Mouse (Mus musculus) kidney, adult 2 months (tissue): Measurements from ENCODE around the gene Sowahb. TPM values are rescaled to one million over a fixed set of nuclear protein-coding genes. Genes with fewer than 3 reads are reported as not detected.

Experiments used
- DNase-seq: peaks from one replicate; pipeline ENCODE4 v3.0.0; 2021
- H3K27ac ChIP-seq: fragments of 200-500 bp; 2 replicates; pipeline ENCODE4 v1.5.1; 2012; ENCODE audit warnings: low read depth, low read length, control low read depth, inconsistent platforms; ENCODE audit not compliant: insufficient read depth
- H3K27me3 ChIP-seq: fragments of 200-500 bp; replicated peaks from 2 replicates; pipeline ENCODE4 v1.6.1; 2012; ENCODE audit warnings: mild to moderate bottlenecking, moderate library complexity, low read length, inconsistent platforms; ENCODE audit not compliant: control insufficient read depth, insufficient read depth
- H3K36me3 ChIP-seq: fragments of 200-500 bp; 2 replicates; pipeline ENCODE4 v1.6.1; 2012; ENCODE audit warnings: mild to moderate bottlenecking, moderate library complexity, low read length, inconsistent platforms; ENCODE audit not compliant: control insufficient read depth, insufficient read depth
- H3K4me1 ChIP-seq: fragments of 200-500 bp; 2 replicates; pipeline ENCODE4 v1.6.1; 2011; ENCODE audit warnings: low read length; ENCODE audit not compliant: control insufficient read depth, insufficient read depth
- H3K4me3 ChIP-seq: fragments of 200-500 bp; 2 replicates; pipeline ENCODE4 v1.5.1; 2011; ENCODE audit warnings: mild to moderate bottlenecking, low read depth, low read length, control low read depth; ENCODE audit not compliant: insufficient read depth
- CTCF ChIP-seq: fragments of 200-500 bp; conservative IDR thresholded peaks from 2 replicates; pipeline ENCODE4 v1.5.1; 2011; ENCODE audit warnings: low read depth, mild to moderate bottlenecking, control low read depth, low read length, moderate library complexity, mixed read lengths; ENCODE audit not compliant: insufficient read depth, insufficient read length
- POLR2A ChIP-seq: fragments of 200-500 bp; IDR thresholded peaks from one replicate; pipeline ENCODE4 v1.6.1; 2011; ENCODE audit warnings: low read depth, low read length, control low read depth
- WGBS: fragments of 180-500 bp; shearing (Covaris S2); methylation state at CpG from one replicate; pipeline ENCODE4 v1.1.7; 2018; 5-methylcytosine and 5-hydroxymethylcytosine counted together
- polyA plus RNA-seq: library from polyadenylated mRNA; depleted of rRNA; stranded (reverse); fragments of >200 nt; gene quantifications from 2 replicates; pipeline ENCODE4 v1.2.3, GENCODE M21; 2012

Sowahb gene
- polyA plus RNA-seq, 1 experiment, result 7.8 TPM

DNA sequence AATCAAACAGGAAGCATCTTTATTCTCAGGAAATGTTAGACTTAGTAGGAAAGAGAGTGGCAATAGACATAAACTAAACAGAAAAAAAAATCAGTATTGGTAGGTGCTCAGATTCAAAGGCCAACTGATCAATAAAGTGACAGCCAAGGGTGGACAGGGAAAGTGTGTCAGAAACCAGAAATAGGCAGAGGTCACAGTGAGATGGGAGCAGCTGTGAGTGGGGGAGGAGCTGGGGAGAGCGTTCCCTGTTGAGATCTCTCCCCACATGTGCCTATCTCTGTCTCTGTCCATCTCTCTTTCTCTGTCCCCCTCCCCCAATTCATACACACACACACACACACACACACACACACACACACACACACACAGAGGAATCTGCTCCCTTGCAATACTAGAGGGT is 5.1 kb upstream of the Sowahb start:
- TF ChIP-seq POLR2A (no peak), CTCF (no peak)
- Histone ChIP-seq H3K27me3 (no peaks in the 10 kb centered on the region), H3K27ac (no peak overlapping the region), H3K36me3 (no peaks in the 10 kb centered on the region), H3K4me3 (no peak overlapping the region), H3K4me1 (no peaks in the 10 kb centered on the region)
- WGBS, result 93% methylated on average over 1 of the region's 1 CpGs
- no peak for DNase-seq

DNA sequence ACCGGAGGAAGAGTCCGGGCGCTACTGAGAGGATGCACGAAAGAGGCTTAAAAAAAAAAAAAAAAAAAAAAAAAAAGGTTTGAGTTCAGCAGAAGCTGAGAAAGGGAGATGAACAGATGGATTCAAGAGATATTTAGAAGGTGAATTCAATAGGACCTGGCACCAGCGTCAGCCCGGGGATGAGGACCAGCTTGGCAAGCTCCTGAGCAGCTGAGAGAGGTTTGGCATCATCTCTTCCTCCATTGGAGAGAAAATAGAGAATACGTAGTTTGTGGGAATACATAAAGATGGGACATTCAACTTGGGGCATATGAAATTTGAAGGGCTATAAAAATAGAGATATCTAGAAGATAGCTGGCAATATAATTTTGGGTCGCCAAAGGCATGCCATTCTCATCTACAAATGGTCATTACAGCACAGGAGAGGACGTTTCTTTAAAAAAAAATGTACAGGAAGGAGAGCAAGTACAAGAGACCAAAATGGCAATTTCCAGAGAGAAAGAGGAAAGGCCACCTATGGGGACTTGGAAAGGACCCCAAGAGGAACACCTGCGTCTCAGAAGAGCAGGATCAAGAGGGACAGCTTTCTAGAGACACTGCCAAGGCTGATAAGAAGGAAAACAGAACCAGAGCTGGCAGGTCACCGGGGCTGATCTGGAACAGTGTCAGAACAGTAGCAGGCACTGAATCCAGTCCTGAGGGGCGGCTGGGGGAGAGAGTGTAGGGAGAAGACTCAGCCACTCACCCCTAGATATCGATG is 3.8 kb upstream of the Sowahb start:
- Histone ChIP-seq H3K4me3 (no peak overlapping the region), H3K36me3 (no peaks in the 10 kb centered on the region), H3K27me3 (no peaks in the 10 kb centered on the region), H3K27ac (no peak overlapping the region), H3K4me1 (peaks cover 1% of the 10 kb centered on the region; the same call in 1 of the 2 replicates)
- 77% methylated on average over 13 of the region's 13 CpGs for WGBS
- DNase-seq, result no peak
- TF ChIP-seq POLR2A, result no peak
- TF ChIP-seq CTCF, result no peak

DNA sequence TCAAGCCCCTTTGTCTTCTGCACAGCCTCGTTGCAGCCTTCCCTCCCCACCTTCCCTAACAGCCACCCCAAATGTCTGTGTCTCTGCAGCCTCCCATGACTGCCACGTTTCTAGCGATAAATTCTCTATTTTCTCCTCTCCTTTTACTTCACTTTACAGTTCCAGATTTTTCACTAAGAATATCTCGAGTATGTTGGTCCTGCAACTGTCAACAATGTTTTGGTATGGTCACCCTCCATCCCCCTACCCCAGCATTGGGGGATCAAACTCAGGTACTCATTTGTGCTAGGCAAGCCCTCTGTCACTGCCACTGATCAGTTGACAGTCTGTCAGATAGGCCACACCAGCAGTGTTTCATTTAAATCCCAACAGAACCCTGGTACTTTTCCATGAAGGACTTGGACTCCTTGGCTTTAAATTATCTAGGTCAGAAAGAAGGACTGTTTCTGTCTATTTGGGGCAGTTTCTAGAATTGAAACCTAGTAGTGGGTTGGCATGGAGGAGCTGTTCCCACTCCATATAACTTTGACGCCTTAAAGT is 1.6 kb upstream of the Sowahb start:
- TF ChIP-seq CTCF (no peak), POLR2A (no peak)
- Histone ChIP-seq H3K4me3 (no peak overlapping the region), H3K27ac (no peak overlapping the region), H3K27me3 (no peaks in the 10 kb centered on the region), H3K4me1 (peaks cover 24% of the 10 kb centered on the region), H3K36me3 (no peaks in the 10 kb centered on the region)
- DNase-seq, result no peak
- 72% methylated on average over 5 of the region's 5 CpGs for whole genome bisulfite sequencing

DNA sequence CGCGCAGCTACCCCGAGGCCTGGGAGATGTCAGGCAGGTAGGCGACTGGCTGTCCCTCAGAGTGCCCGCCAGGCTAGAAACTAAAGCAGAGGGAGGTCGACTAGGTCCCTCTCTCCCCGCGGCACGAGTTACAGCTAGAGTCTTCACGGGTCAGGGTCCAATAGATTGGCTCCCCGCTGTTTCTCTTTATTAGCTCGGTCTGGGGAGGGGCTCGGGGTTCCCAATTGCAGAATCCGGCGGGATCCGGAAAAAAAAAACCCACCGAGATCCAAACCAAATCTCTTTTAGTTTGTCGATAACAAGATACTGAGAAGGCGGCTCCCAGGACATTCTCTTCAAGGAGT is 521 bp upstream of the Sowahb start:
- 6% methylated on average over 19 of the region's 19 CpGs for WGBS
- DNase-seq, result no peak
- H3K27me3 ChIP-seq, result no peaks in the 10 kb centered on the region
- no peak for TF ChIP-seq POLR2A
- TF ChIP-seq CTCF, result no peak
- peak overlapping the region; percentile 49; the same call in 1 of the 2 replicates for H3K27ac ChIP-seq
- H3K36me3 ChIP-seq, result no peaks in the 10 kb centered on the region
- peak overlapping the region; percentile 78 for H3K4me3 ChIP-seq
- peaks cover 24% of the 10 kb centered on the region for H3K4me1 ChIP-seq

DNA sequence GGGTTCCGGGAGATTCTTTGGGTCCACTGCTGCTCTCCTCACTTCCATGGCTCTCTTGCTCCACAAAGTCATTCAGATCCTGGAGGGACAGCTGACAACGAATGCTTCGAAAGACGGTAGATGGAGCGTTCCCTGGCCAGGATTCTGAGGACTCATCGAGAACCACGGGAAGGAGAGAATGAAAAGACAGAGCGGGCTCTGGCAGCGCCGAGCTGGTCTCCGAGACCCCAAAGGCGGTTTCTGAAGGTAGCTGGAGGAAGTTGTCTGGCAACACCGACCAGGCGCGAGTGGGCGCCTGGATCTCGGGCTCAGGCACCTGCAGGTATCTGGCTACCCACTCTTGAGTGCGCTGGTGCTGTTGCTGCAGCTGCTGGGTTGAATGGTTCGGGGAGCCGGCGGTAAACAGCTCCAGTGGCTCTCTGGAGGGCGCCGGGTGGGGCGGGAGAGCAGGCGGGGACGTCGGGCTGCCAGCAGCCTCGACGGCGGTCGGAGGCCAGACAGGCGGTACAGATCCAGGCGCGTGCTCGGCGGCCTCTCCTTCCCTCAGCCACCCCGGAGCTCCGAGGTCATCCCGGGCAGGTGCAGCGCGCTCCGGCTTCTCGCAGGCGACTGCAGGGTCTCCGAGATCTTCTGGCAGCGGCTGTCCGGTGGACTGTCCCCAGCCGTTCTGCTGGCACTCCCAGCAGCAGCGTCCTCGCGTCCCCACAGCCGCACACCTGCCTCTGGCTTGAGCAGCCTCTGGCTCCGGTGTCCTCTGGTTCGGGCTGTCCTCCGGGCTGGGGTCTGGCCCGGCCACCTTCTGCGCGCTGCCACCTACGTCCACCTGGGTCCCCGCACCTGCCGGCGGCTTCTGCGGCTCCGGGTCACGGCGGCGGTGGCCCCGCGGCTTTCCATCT is 886 bp downstream of the Sowahb start:
- Histone ChIP-seq H3K27me3 (no peaks in the 10 kb centered on the region), H3K36me3 (no peaks in the 10 kb centered on the region), H3K27ac (peak overlapping the region; percentile 77), H3K4me1 (peaks cover 28% of the 10 kb centered on the region), H3K4me3 (peak overlapping the region; percentile 78)
- WGBS, result 5% methylated on average over 67 of the region's 69 CpGs
- peak; percentile 57 for DNase-seq
- TF ChIP-seq POLR2A (no peak), CTCF (no peak)

DNA sequence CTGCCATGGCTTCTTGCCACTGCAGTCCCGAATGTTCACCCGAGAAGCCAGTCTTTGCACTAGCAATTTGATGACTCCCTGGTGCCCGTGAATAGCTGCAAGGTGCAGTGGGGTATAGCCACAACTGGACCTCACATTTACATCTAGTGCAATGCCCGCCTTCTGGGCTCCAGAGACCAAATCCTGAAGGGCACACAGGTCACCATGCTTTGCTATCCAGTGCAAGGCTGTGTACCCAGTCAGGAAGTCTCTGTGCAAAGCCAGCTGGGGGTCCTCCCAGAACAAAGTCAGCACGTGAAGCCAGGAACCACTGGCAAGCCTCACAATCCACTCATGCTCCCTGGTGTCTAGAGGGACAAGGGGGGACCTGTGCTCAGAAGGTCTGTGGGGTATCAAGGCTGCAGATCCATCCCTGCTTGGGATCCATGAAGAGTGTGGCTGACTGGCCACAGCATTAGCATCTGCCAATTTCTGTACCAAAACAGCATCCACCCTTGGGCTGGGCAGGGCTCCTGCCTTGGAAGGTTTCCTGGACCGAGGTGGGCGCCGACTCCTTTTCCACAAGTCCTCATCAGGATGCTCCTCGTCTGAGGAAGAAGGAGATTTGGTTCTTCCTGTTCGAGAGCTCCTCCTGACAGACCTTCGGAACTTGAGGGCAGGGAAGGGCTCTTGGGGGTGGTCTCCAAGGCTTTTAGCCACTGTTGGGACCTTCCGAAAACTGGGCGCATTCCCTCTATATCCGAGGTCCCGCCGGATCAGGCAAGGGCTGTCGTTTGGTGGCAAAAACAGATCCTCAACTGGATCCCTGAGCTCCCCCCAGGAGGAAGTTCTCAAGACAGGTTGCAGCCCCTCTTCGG is 1.8 kb downstream of the Sowahb start:
- peak overlapping the region; percentile 78 for H3K4me3 ChIP-seq
- TF ChIP-seq POLR2A (no peak), CTCF (no peak)

More for the DNA sequence above, 1.8 kb downstream of the Sowahb start:
- peaks cover 28% of the 10 kb centered on the region for H3K4me1 ChIP-seq
- H3K27me3 ChIP-seq, result no peaks in the 10 kb centered on the region
- H3K27ac ChIP-seq, result no peak overlapping the region
- DNase-seq, result peak; percentile 21
- H3K36me3 ChIP-seq, result no peaks in the 10 kb centered on the region
- 55% methylated on average over 18 of the region's 18 CpGs for WGBS
